Mouse (Mus musculus): ENCODE measurements at regions not wholly inside any gene's neighbourhood (a gene's known extent, or its start where the extent isn't known, plus 50 kb on each side); places are given as distances from the start of the nearest gene placed in this dataset.

DNA sequence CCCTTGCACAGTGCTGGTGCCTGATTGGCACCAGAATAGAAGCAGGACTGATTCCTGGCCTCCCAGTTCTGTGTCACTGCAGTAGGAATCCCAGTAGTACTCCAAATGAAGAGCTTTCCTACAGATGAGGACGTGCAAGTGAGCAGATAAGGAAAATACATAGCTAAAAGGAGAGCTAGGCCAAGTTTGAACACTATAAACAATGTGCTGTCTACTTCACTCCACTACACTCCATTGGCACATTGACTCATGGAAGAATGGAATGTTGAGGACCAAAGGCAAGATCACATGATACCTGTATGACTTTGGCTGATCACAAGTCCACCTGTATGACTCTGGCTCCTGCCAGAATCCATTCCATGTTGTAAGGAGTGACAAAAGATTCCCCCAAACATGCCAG, 215.9 kb upstream of the Rnf32 start:
- no peak overlapping the region for H3K27ac ChIP-seq (replicated peaks; ENCODE audit: low read depth, low read length)
- H3K9me3 ChIP-seq (replicated peaks; ENCODE audit: control insufficient read depth, low read length): no peaks in the 10 kb centered on the region
- H3K36me3 ChIP-seq (replicated peaks; ENCODE audit: control insufficient read depth, insufficient read depth, low read depth, low read length): no peaks in the 10 kb centered on the region
- no peak overlapping the region for H3K4me3 ChIP-seq (ENCODE audit: low read depth, low read length)
- no peak overlapping the region for H3K4me2 ChIP-seq (ENCODE audit: low read depth, low read length)
- no peak overlapping the region for H3K9ac ChIP-seq (replicated peaks; ENCODE audit: low read length)
- ATAC-seq (replicated peaks; ENCODE audit: insufficient number of reproducible peaks, low FRiP score, low TSS enrichment, low read depth): no peak
- 64% methylated on average over 1 of the region's 1 CpGs for WGBS
- no peaks in the 10 kb centered on the region for H3K27me3 ChIP-seq (ENCODE audit: control insufficient read depth, insufficient read depth, low read length)
- no peaks in the 10 kb centered on the region for H3K4me1 ChIP-seq (ENCODE audit: control insufficient read depth, insufficient read depth, low read length)
- DNase-seq (ENCODE audit: low spot score): no peak

DNA sequence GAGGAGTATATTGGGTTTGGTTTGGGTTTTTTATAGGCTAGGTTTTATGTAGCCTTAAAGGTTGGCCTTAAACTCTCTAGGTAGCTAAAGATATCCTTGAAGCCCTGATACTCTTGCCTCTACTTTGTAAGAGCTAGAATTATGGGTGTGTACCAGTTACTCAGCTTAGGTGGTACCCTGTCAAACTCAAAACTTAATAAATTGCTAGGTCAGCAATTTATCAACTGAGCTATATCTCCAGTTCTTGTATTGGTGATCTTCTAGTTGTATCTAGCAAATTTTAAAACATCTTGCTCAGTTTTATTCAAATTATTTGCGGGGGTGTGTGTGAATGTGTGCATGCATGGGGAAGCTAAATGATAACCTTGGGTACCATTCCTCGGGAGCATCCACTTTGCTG, 225.4 kb upstream of the Rnf32 start:
- Histone ChIP-seq H3K9ac (replicated peaks; ENCODE audit: low read length) (no peak overlapping the region), H3K27ac (replicated peaks; ENCODE audit: low read depth, low read length) (no peak overlapping the region), H3K4me2 (ENCODE audit: low read depth, low read length) (no peak overlapping the region), H3K9me3 (replicated peaks; ENCODE audit: control insufficient read depth, low read length) (no peaks in the 10 kb centered on the region), H3K27me3 (ENCODE audit: control insufficient read depth, insufficient read depth, low read length) (no peaks in the 10 kb centered on the region), H3K4me3 (ENCODE audit: low read depth, low read length) (no peak overlapping the region), H3K4me1 (ENCODE audit: control insufficient read depth, insufficient read depth, low read length) (no peaks in the 10 kb centered on the region), H3K36me3 (replicated peaks; ENCODE audit: control insufficient read depth, insufficient read depth, low read depth, low read length) (no peaks in the 10 kb centered on the region)
- DNase-seq (ENCODE audit: low spot score) (no peak), ATAC-seq (replicated peaks; ENCODE audit: insufficient number of reproducible peaks, low FRiP score, low TSS enrichment, low read depth) (no peak)
- 81% methylated on average over 2 of the region's 2 CpGs for WGBS

DNA sequence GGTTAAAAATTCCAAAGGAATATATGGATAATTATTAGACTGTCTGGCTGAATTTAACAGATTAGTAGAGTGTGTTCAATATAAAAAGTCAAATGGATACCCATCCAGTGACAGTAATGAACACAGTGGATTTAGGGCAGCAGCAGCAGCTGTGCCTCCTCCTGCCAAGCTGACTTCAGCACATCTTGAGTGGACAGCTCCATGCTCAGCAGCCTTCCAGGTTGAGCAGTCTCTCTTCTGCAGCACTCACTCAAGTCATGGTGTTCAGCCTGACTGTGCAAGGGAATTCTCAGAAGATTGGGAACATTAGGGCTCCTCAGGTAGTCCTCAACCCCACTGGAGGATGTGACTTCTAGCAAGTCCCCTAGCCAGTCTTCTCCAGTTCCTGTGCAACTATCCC, 240.8 kb upstream of the Rnf32 start:
- no peaks in the 10 kb centered on the region for H3K27me3 ChIP-seq (ENCODE audit: control insufficient read depth, insufficient read depth, low read length)
- H3K9ac ChIP-seq (replicated peaks; ENCODE audit: low read length): no peak overlapping the region
- H3K4me3 ChIP-seq (ENCODE audit: low read depth, low read length): no peak overlapping the region
- H3K4me2 ChIP-seq (ENCODE audit: low read depth, low read length): no peak overlapping the region
- H3K9me3 ChIP-seq (replicated peaks; ENCODE audit: control insufficient read depth, low read length): no peaks in the 10 kb centered on the region
- DNase-seq (ENCODE audit: low spot score) (peak; percentile 65), ATAC-seq (replicated peaks; ENCODE audit: insufficient number of reproducible peaks, low FRiP score, low TSS enrichment, low read depth) (no peak)
- H3K36me3 ChIP-seq (replicated peaks; ENCODE audit: control insufficient read depth, insufficient read depth, low read depth, low read length): no peaks in the 10 kb centered on the region
- no peaks in the 10 kb centered on the region for H3K4me1 ChIP-seq (ENCODE audit: control insufficient read depth, insufficient read depth, low read length)
- no peak overlapping the region for H3K27ac ChIP-seq (replicated peaks; ENCODE audit: low read depth, low read length)

DNA sequence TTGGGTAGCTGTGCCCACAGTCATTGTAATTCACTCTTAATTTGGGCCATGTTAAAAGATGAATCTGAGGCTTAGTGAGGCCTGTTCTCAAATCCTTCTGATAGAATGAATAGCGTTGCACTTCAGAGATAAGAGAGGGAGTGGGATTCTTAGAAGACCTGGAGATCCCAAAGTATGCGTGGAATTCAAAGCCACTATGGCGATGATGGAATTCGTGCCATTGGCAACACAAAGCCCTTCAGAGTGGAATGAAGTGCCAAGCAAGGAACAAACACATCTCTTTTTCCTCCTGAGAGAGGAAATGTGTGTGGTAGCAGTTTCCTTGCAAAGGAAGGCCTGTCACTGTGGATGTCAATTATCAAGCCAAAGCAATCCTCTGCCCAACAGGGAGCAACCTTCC, 248.3 kb upstream of the Rnf32 start:
- Histone ChIP-seq H3K9me3 (replicated peaks; ENCODE audit: control insufficient read depth, low read length) (no peaks in the 10 kb centered on the region), H3K36me3 (replicated peaks; ENCODE audit: control insufficient read depth, insufficient read depth, low read depth, low read length) (no peaks in the 10 kb centered on the region), H3K4me2 (ENCODE audit: low read depth, low read length) (no peak overlapping the region), H3K9ac (replicated peaks; ENCODE audit: low read length) (no peak overlapping the region), H3K4me3 (ENCODE audit: low read depth, low read length) (no peak overlapping the region), H3K27ac (replicated peaks; ENCODE audit: low read depth, low read length) (no peak overlapping the region), H3K4me1 (ENCODE audit: control insufficient read depth, insufficient read depth, low read length) (no peaks in the 10 kb centered on the region), H3K27me3 (ENCODE audit: control insufficient read depth, insufficient read depth, low read length) (no peaks in the 10 kb centered on the region)
- no peak for DNase-seq (ENCODE audit: low spot score)
- no peak for ATAC-seq (replicated peaks; ENCODE audit: insufficient number of reproducible peaks, low FRiP score, low TSS enrichment, low read depth)
- WGBS: 63% methylated on average over 4 of the region's 4 CpGs

DNA sequence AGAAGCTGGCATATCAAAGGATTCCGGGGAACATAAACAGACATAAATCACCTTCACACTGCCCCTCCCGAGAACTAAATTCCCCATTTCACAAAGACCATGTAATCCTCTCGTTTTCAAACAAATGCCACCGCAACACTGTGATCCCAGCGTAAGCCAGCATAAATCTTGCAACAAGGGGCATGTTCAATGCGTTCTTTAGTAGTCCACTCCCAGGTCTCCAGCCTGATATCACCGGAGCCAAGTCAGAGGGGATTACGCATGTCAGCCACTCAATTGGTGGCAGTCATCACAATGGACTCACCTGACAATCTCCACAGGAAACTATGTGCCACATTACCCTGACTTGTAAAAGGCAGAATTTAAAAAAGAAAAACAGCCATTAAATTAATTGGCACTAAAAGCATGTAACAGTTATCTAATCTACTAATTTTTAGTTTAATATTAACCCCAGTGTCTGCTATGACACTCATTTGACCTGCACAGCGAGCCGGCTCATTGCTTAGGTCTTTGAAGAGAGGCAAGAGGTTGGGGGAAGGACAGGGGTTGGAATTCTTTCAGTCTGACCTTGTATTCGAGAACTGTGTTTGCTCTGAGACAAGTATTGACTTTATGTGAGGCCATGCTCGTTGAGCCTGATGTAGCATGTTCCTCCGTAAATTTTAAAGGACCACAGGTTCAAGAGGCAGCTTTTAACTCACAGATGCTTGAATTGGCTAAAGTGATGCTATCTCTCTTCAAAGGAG, 252.0 kb upstream of the Rnf32 start:
- no peak overlapping the region for H3K9ac ChIP-seq (replicated peaks; ENCODE audit: low read length)
- no peaks in the 10 kb centered on the region for H3K27me3 ChIP-seq (ENCODE audit: control insufficient read depth, insufficient read depth, low read length)
- no peak overlapping the region for H3K4me3 ChIP-seq (ENCODE audit: low read depth, low read length)
- no peaks in the 10 kb centered on the region for H3K4me1 ChIP-seq (ENCODE audit: control insufficient read depth, insufficient read depth, low read length)
- no peaks in the 10 kb centered on the region for H3K9me3 ChIP-seq (replicated peaks; ENCODE audit: control insufficient read depth, low read length)
- no peaks in the 10 kb centered on the region for H3K36me3 ChIP-seq (replicated peaks; ENCODE audit: control insufficient read depth, insufficient read depth, low read depth, low read length)
- whole genome bisulfite sequencing: 71% methylated on average over 13 of the region's 13 CpGs
- no peak overlapping the region for H3K4me2 ChIP-seq (ENCODE audit: low read depth, low read length)
- no peak overlapping the region for H3K27ac ChIP-seq (replicated peaks; ENCODE audit: low read depth, low read length)
- ATAC-seq (replicated peaks; ENCODE audit: insufficient number of reproducible peaks, low FRiP score, low TSS enrichment, low read depth) (no peak), DNase-seq (ENCODE audit: low spot score) (no peak)

DNA sequence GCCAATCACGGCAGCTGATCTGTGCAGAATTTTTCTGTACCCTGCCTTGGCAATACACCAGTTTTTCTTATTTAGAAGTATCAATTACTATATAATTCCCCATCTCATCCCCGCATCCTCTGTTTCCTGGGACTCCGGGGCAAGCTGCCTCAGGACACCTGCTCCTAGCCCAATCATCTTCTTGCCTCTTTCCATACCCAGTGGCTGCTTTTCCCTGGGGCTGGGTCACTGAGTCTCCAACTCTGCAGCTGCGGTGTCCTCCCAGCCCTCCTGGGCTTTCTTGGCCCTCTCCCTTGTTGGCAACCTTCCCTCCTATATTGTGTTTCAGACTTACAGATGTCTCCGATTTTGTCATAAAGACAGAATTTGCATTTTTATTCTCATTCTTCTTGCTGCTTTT, 254.8 kb upstream of the Rnf32 start:
- H3K9me3 ChIP-seq (replicated peaks; ENCODE audit: control insufficient read depth, low read length): no peaks in the 10 kb centered on the region
- H3K4me3 ChIP-seq (ENCODE audit: low read depth, low read length): no peak overlapping the region
- ATAC-seq (replicated peaks; ENCODE audit: insufficient number of reproducible peaks, low FRiP score, low TSS enrichment, low read depth): no peak
- 81% methylated on average over 5 of the region's 5 CpGs for WGBS
- H3K4me1 ChIP-seq (ENCODE audit: control insufficient read depth, insufficient read depth, low read length): no peaks in the 10 kb centered on the region
- no peaks in the 10 kb centered on the region for H3K27me3 ChIP-seq (ENCODE audit: control insufficient read depth, insufficient read depth, low read length)
- no peak overlapping the region for H3K27ac ChIP-seq (replicated peaks; ENCODE audit: low read depth, low read length)
- no peak overlapping the region for H3K9ac ChIP-seq (replicated peaks; ENCODE audit: low read length)
- no peaks in the 10 kb centered on the region for H3K36me3 ChIP-seq (replicated peaks; ENCODE audit: control insufficient read depth, insufficient read depth, low read depth, low read length)
- DNase-seq (ENCODE audit: low spot score): no peak
- no peak overlapping the region for H3K4me2 ChIP-seq (ENCODE audit: low read depth, low read length)

DNA sequence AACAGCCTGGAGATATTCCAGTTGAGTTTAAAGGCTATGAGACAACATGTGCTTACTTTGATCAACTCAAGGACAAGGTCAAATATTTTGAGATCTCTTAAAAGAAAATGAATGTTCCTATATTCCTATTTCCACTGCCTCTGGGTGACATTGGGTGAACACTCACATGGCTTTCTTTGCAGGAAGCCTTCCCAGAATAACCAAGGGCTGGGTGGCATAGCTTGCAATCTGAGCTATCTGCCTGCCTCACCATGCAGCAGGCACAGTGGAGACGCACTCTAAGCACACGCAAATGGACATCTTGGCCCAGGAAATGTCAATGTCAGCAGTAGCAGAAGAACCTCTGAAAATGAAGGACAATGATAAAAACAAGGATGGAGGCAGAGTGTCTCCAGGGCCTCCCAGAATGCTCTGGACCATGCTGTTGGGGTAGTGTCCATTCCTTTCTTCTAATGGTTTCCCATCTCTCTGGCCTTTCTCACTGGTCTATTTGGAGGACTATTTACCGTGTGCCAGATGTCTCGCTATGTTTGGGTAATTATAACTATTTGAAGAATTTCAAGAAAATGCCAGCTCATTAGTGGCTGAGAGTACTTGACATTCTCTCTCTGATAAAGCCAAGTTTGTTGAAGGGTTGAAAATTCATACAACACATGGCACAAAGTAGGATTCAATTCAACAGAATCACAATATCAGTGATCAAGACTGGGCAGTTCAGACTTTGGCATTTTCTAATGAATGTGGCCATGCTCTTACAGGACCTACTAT, 276.3 kb upstream of the Rnf32 start:
- Histone ChIP-seq H3K9ac (replicated peaks; ENCODE audit: low read length) (no peak overlapping the region), H3K27me3 (ENCODE audit: control insufficient read depth, insufficient read depth, low read length) (no peaks in the 10 kb centered on the region), H3K4me3 (ENCODE audit: low read depth, low read length) (no peak overlapping the region), H3K36me3 (replicated peaks; ENCODE audit: control insufficient read depth, insufficient read depth, low read depth, low read length) (no peaks in the 10 kb centered on the region), H3K27ac (replicated peaks; ENCODE audit: low read depth, low read length) (no peak overlapping the region), H3K4me2 (ENCODE audit: low read depth, low read length) (no peak overlapping the region), H3K9me3 (replicated peaks; ENCODE audit: control insufficient read depth, low read length) (no peaks in the 10 kb centered on the region), H3K4me1 (ENCODE audit: control insufficient read depth, insufficient read depth, low read length) (no peaks in the 10 kb centered on the region)
- ATAC-seq (replicated peaks; ENCODE audit: insufficient number of reproducible peaks, low FRiP score, low TSS enrichment, low read depth) (no peak), DNase-seq (ENCODE audit: low spot score) (no peak)
- 85% methylated on average over 4 of the region's 4 CpGs for WGBS

DNA sequence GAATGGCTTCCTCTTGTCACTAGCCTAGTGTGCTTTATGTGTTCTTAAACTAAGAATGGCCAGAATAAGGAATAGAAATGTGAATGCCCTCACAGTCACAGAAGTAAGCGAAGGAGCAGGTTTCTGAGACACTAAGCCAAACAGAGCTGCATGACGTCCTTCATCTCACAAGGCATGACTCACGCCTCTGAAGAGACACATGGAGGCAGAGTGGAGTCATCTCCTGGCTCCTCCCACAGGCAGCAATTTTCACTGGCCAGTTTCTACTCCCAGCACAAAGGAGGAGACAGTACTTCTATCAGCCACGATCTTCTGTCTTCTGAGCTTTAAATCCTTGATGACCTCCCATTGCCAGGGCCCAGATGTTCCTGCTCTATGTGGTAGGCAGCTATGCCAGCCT, 291.3 kb upstream of the Rnf32 start:
- Histone ChIP-seq H3K4me3 (ENCODE audit: low read depth, low read length) (no peak overlapping the region), H3K36me3 (replicated peaks; ENCODE audit: control insufficient read depth, insufficient read depth, low read depth, low read length) (no peaks in the 10 kb centered on the region), H3K9me3 (replicated peaks; ENCODE audit: control insufficient read depth, low read length) (no peaks in the 10 kb centered on the region), H3K9ac (replicated peaks; ENCODE audit: low read length) (no peak overlapping the region), H3K4me2 (ENCODE audit: low read depth, low read length) (no peak overlapping the region), H3K27me3 (ENCODE audit: control insufficient read depth, insufficient read depth, low read length) (no peaks in the 10 kb centered on the region), H3K27ac (replicated peaks; ENCODE audit: low read depth, low read length) (no peak overlapping the region), H3K4me1 (ENCODE audit: control insufficient read depth, insufficient read depth, low read length) (no peaks in the 10 kb centered on the region)
- 47% methylated on average over 4 of the region's 4 CpGs for WGBS
- no peak for DNase-seq (ENCODE audit: low spot score)
- no peak for ATAC-seq (replicated peaks; ENCODE audit: insufficient number of reproducible peaks, low FRiP score, low TSS enrichment, low read depth)
